Mouse (Mus musculus) midbrain, embryonic 14.5 days (tissue): Measurements from ENCODE around the gene B9d1. TPM values are rescaled to one million over a fixed set of nuclear protein-coding genes. Genes with fewer than 3 reads are reported as not detected.

Experiments used
- ATAC-seq: fragments of 200-750 bp; cut with Nextera tagmentation; 2 replicates; pipeline ENCODE4 v1.8.0; 2017; ENCODE audit warnings: moderate number of reproducible peaks, moderate library complexity; ENCODE audit not compliant: low FRiP score, low TSS enrichment
- DNase-seq: peaks from one replicate; pipeline ENCODE4 v3.0.0-alpha.2; 2015
- H3K27ac ChIP-seq: fragments of 300-500 bp; sonication (generic); replicated peaks from 2 replicates; pipeline ENCODE4 v1.5.1; 2014; ENCODE audit warnings: mild to moderate bottlenecking, low read depth, low read length, moderate library complexity
- H3K27me3 ChIP-seq: fragments of 300-500 bp; sonication (generic); 2 replicates; pipeline ENCODE4 v1.6.1; 2014; ENCODE audit warnings: low read length, control low read depth, mixed read lengths; ENCODE audit not compliant: control insufficient read depth, insufficient read depth
- H3K36me3 ChIP-seq: fragments of 300-500 bp; sonication (generic); 2 replicates; pipeline ENCODE4 v1.6.1; 2014; ENCODE audit warnings: low read length, control low read depth; ENCODE audit not compliant: control insufficient read depth, insufficient read depth
- H3K4me1 ChIP-seq: fragments of 300-500 bp; sonication (generic); 2 replicates; pipeline ENCODE4 v1.6.1; 2014; ENCODE audit warnings: mild to moderate bottlenecking, antibody characterized with exemption, low read length, control low read depth; ENCODE audit not compliant: control insufficient read depth, insufficient read depth
- H3K4me2 ChIP-seq: fragments of 300-500 bp; sonication (generic); 2 replicates; pipeline ENCODE4 v1.6.1; 2014; ENCODE audit warnings: mild to moderate bottlenecking, low read length, moderate library complexity
- H3K4me3 ChIP-seq: fragments of 300-500 bp; sonication (generic); replicated peaks from 2 replicates; pipeline ENCODE4 v1.5.1; 2014; ENCODE audit warnings: low read depth, low read length
- H3K9ac ChIP-seq: fragments of 300-500 bp; sonication (generic); replicated peaks from 2 replicates; pipeline ENCODE4 v1.6.1; 2014; ENCODE audit warnings: mild to moderate bottlenecking, low read length, moderate library complexity
- H3K9me3 ChIP-seq: fragments of 300-500 bp; sonication (generic); 2 replicates; pipeline ENCODE4 v1.6.1; 2016; ENCODE audit warnings: low read length, control low read depth, mixed read lengths; ENCODE audit not compliant: control insufficient read depth
- WGBS: fragments of 180-500 bp; shearing (Covaris S2); extraction: QIAGEN DNeasy Blood & Tissue Kit; methylation state at CpG from one replicate; pipeline ENCODE4 v1.1.7; 2014; 5-methylcytosine and 5-hydroxymethylcytosine counted together
- polyA plus RNA-seq: library from polyadenylated mRNA; unstranded; fragments of >200 nt; fragmentation: Nextera tagmentation; extraction: Ambion mirVana; gene quantifications from 2 replicates; pipeline ENCODE4 v1.2.1, GENCODE M21; 2014

B9d1 gene
- 32.0 and 40.7 TPM in 2 replicates for polyA plus RNA-seq

- Histone ChIP-seq H3K4me3 (peak within 1 kb of the TSS; percentile 70), H3K27ac (peak within 1 kb of the TSS; percentile 93), H3K9me3 (no peaks in the 10 kb centered on the region), H3K27me3 (no peaks in the 10 kb centered on the region), H3K9ac (peak within 1 kb of the TSS; percentile 69), H3K4me1 (peaks cover 13% of the 10 kb centered on the region), H3K4me2 (peak within 1 kb of the TSS; percentile 77), H3K36me3 (0 out of 2 replicates have a peak, but pooled peaks cover 2% of the 10 kb centered on the region)
- peak; percentile 100 for DNase-seq
- under 1% methylated on average over 39 of the region's 39 CpGs for WGBS
- peak; percentile 90 for ATAC-seq
Observed at GRCm38 (mm10) chr11:61504713-61505257, at the start of gene B9d1. Gene B9d1 (plus strand): TSS chr11:61505144.

- Histone ChIP-seq H3K36me3 (no peaks in the 10 kb centered on the region), H3K4me2 (no peak overlapping the region), H3K9me3 (no peaks in the 10 kb centered on the region; the same call in 1 of the 2 replicates), H3K4me1 (no peaks in the 10 kb centered on the region), H3K4me3 (no peak overlapping the region), H3K9ac (no peak overlapping the region), H3K27ac (no peak overlapping the region), H3K27me3 (no peaks in the 10 kb centered on the region)
- WGBS = 72% methylated on average over 2 of the region's 2 CpGs
- DNase-seq (no peak), ATAC-seq (no peak)
Observed at GRCm38 (mm10) chr11:61464071-61464470, 40.9 kb upstream of the B9d1 start.

- Histone ChIP-seq H3K36me3 (no peaks in the 10 kb centered on the region), H3K4me1 (no peaks in the 10 kb centered on the region), H3K27ac (no peak overlapping the region), H3K27me3 (no peaks in the 10 kb centered on the region), H3K4me3 (no peak overlapping the region), H3K9me3 (no peaks in the 10 kb centered on the region; the same call in 1 of the 2 replicates), H3K4me2 (no peak overlapping the region), H3K9ac (no peak overlapping the region)
- no peak for DNase-seq
- ATAC-seq = no peak
- 64% methylated on average over 4 of the region's 4 CpGs for WGBS
Observed at GRCm38 (mm10) chr11:61465422-61465821, 39.5 kb upstream of the B9d1 start.

- no peak overlapping the region for H3K9ac ChIP-seq
- no peaks in the 10 kb centered on the region for H3K27me3 ChIP-seq
- H3K4me2 ChIP-seq = no peak overlapping the region
- H3K27ac ChIP-seq = no peak overlapping the region
- no peak overlapping the region for H3K4me3 ChIP-seq
- no peak for DNase-seq
- no peak for ATAC-seq
- H3K4me1 ChIP-seq = no peaks in the 10 kb centered on the region
- H3K9me3 ChIP-seq = no peaks in the 10 kb centered on the region; the same call in 1 of the 2 replicates
- 89% methylated on average over 4 of the region's 4 CpGs for WGBS
- H3K36me3 ChIP-seq = no peaks in the 10 kb centered on the region
Observed at GRCm38 (mm10) chr11:61468534-61468933, 36.4 kb upstream of the B9d1 start.

- WGBS = 74% methylated on average over 7 of the region's 7 CpGs
- H3K9ac ChIP-seq = no peak overlapping the region
- H3K4me3 ChIP-seq = no peak overlapping the region
- no peak overlapping the region for H3K27ac ChIP-seq
- DNase-seq (no peak), ATAC-seq (no peak)
- H3K27me3 ChIP-seq = no peaks in the 10 kb centered on the region
- no peaks in the 10 kb centered on the region for H3K36me3 ChIP-seq
- no peak overlapping the region for H3K4me2 ChIP-seq
- no peaks in the 10 kb centered on the region for H3K4me1 ChIP-seq
- no peaks in the 10 kb centered on the region; the same call in 1 of the 2 replicates for H3K9me3 ChIP-seq
Observed at GRCm38 (mm10) chr11:61469317-61469917, 35.5 kb upstream of the B9d1 start.

- Histone ChIP-seq H3K27me3 (no peaks in the 10 kb centered on the region), H3K9me3 (no peaks in the 10 kb centered on the region; the same call in 1 of the 2 replicates), H3K9ac (no peak overlapping the region), H3K27ac (no peak overlapping the region), H3K4me3 (no peak overlapping the region), H3K4me1 (no peaks in the 10 kb centered on the region), H3K4me2 (no peak overlapping the region), H3K36me3 (no peaks in the 10 kb centered on the region)
- DNase-seq (no peak), ATAC-seq (no peak)
Observed at GRCm38 (mm10) chr11:61470880-61471279, 34.1 kb upstream of the B9d1 start.

- 85% methylated on average over 4 of the region's 4 CpGs for WGBS
- Histone ChIP-seq H3K9me3 (no peaks in the 10 kb centered on the region), H3K9ac (no peak overlapping the region), H3K36me3 (no peaks in the 10 kb centered on the region), H3K27me3 (no peaks in the 10 kb centered on the region), H3K4me3 (no peak overlapping the region), H3K27ac (no peak overlapping the region), H3K4me2 (no peak overlapping the region), H3K4me1 (no peaks in the 10 kb centered on the region)
- ATAC-seq = no peak
- DNase-seq = no peak
Observed at GRCm38 (mm10) chr11:61473630-61474029, 31.3 kb upstream of the B9d1 start.

GRCm38 (mm10) chr11:61476786-61477382 is 28.1 kb upstream of the B9d1 start:
- no peaks in the 10 kb centered on the region for H3K4me1 ChIP-seq
- H3K4me3 ChIP-seq = no peak overlapping the region
- WGBS = 49% methylated on average over 12 of the region's 12 CpGs
- H3K9me3 ChIP-seq = no peaks in the 10 kb centered on the region
- no peak overlapping the region for H3K9ac ChIP-seq
- no peak overlapping the region for H3K27ac ChIP-seq
- no peaks in the 10 kb centered on the region for H3K36me3 ChIP-seq
- H3K4me2 ChIP-seq = peak overlapping the region; percentile 31
- no peaks in the 10 kb centered on the region for H3K27me3 ChIP-seq
- DNase-seq (peak; percentile 57), ATAC-seq (no peak)
